Mouse (Mus musculus) MEL (cell line): ENCODE measurements around the gene Faap24. TPM values are rescaled to one million over a fixed set of nuclear protein-coding genes. Genes with fewer than 3 reads are reported as not detected.

ENCODE experiments used
- DNase-seq: peaks from one replicate; pipeline ENCODE4 v3.0.0; 2011; ENCODE audit warnings: low read depth, low spot score
- H3K27ac ChIP-seq: 2 replicates; pipeline ENCODE4 v1.5.1; 2012; ENCODE audit warnings: low read depth, mild to moderate bottlenecking, control low read depth, low read length, moderate library complexity; ENCODE audit not compliant: control insufficient read depth
- H3K27me3 ChIP-seq, 2 experiments: fragments of 150-350 bp in 1 of 2; sonication (generic) in 1 of 2; 2 replicates each; pipeline ENCODE4 v1.6.1; 2012; ENCODE audit warnings: low read length in 2 of 2, mild to moderate bottlenecking in 2 of 2, improper control_type of control experiment in 1 of 2, moderate library complexity in 1 of 2; ENCODE audit not compliant: insufficient read depth in 2 of 2, control insufficient read depth in 1 of 2
- H3K36me3 ChIP-seq, 2 experiments: 2 replicates each; pipeline ENCODE4 v1.6.1; 2012 to 2014; ENCODE audit warnings: low read length in 2 of 2, improper control_type of control experiment in 1 of 2, inconsistent platforms in 1 of 2, mild to moderate bottlenecking in 1 of 2; ENCODE audit not compliant: insufficient read depth in 2 of 2, control insufficient read depth in 1 of 2
- H3K4me1 ChIP-seq, 2 experiments: fragments of 150-350 bp in 1 of 2; sonication (generic) in 1 of 2; 2 replicates each; pipeline ENCODE4 v1.6.1; 2012; ENCODE audit warnings: low read length in 2 of 2, improper control_type of control experiment in 1 of 2, mild to moderate bottlenecking in 1 of 2; ENCODE audit not compliant: insufficient read depth in 2 of 2, control insufficient read depth in 1 of 2
- H3K4me3 ChIP-seq, 2 experiments: fragments of 150-350 bp in 1 of 2; sonication (generic) in 1 of 2; 2 replicates each; pipeline ENCODE4 v1.5.1; 2012; ENCODE audit warnings: low read depth in 2 of 2, low read length in 2 of 2, mild to moderate bottlenecking in 2 of 2, moderate library complexity in 2 of 2, control low read depth in 1 of 2, improper control_type of control experiment in 1 of 2; ENCODE audit not compliant: control insufficient read depth in 1 of 2, insufficient read depth in 1 of 2
- H3K79me2 ChIP-seq: 2 replicates; pipeline ENCODE4 v1.6.1; 2012; ENCODE audit warnings: mild to moderate bottlenecking, low read length, moderate library complexity; ENCODE audit not compliant: control insufficient read depth, poor library complexity, insufficient read depth
- H3K9ac ChIP-seq: 2 replicates; pipeline ENCODE4 v1.6.1; 2012; ENCODE audit warnings: low read depth, mild to moderate bottlenecking, control low read depth, low read length, moderate library complexity; ENCODE audit not compliant: control insufficient read depth, poor library complexity, severe bottlenecking
- H3K9me3 ChIP-seq: fragments of 150-350 bp; sonication (generic); replicated peaks from 2 replicates; pipeline ENCODE4 v1.6.1; 2012; ENCODE audit warnings: mild to moderate bottlenecking, low read length, improper control_type of control experiment, moderate library complexity; ENCODE audit not compliant: insufficient read depth
- BHLHE40 ChIP-seq: IDR thresholded peaks from 2 replicates; pipeline ENCODE4 v1.6.1; 2012; ENCODE audit warnings: low read depth, mild to moderate bottlenecking, inconsistent platforms, low read length, improper control_type of control experiment, borderline replicate concordance
- CHD1 ChIP-seq: IDR thresholded peaks from 2 replicates; pipeline ENCODE4 v1.6.1; 2012; ENCODE audit warnings: low read depth, mild to moderate bottlenecking, inconsistent platforms, low read length, improper control_type of control experiment
- CHD2 ChIP-seq: IDR thresholded peaks from 2 replicates; pipeline ENCODE4 v1.6.1; 2011; ENCODE audit warnings: low read length, improper control_type of control experiment
- E2F4 ChIP-seq: IDR thresholded peaks from 2 replicates; pipeline ENCODE4 v1.6.1; 2011; ENCODE audit warnings: low read depth, low read length, improper control_type of control experiment, borderline replicate concordance
- ELF1 ChIP-seq: IDR thresholded peaks from 2 replicates; pipeline ENCODE4 v1.6.1; 2014; ENCODE audit warnings: low read depth, mild to moderate bottlenecking, inconsistent platforms, low read length, improper control_type of control experiment, moderate library complexity
- EP300 ChIP-seq, 2 experiments: IDR thresholded peaks; 2 replicates each; pipeline ENCODE4 v1.6.1; 2011; ENCODE audit warnings: improper control_type of control experiment in 2 of 2, low read length in 2 of 2, low read depth in 1 of 2, mild to moderate bottlenecking in 1 of 2
- GABPA ChIP-seq: IDR thresholded peaks from 2 replicates; pipeline ENCODE4 v1.6.1; 2012; ENCODE audit warnings: low read depth, mild to moderate bottlenecking, inconsistent platforms, low read length, improper control_type of control experiment, moderate library complexity
- GATA1 ChIP-seq: IDR thresholded peaks from 2 replicates; pipeline ENCODE4 v1.6.1; 2011; ENCODE audit warnings: low read depth, low read length, improper control_type of control experiment
- HCFC1 ChIP-seq: IDR thresholded peaks from 2 replicates; pipeline ENCODE4 v1.6.1; 2012; ENCODE audit warnings: low read depth, mild to moderate bottlenecking, inconsistent platforms, low read length, improper control_type of control experiment, moderate library complexity
- JUND ChIP-seq: IDR thresholded peaks from 2 replicates; pipeline ENCODE4 v1.6.1; 2011; ENCODE audit warnings: low read depth, mild to moderate bottlenecking, improper control_type of control experiment, low read length
- KAT2A ChIP-seq: conservative IDR thresholded peaks from 2 replicates; pipeline ENCODE4 v1.6.1; 2012; ENCODE audit warnings: low read depth, low read length, improper control_type of control experiment, inconsistent platforms
- MAFK ChIP-seq: IDR thresholded peaks from 2 replicates; pipeline ENCODE4 v1.6.1; 2011; ENCODE audit warnings: low read depth, mild to moderate bottlenecking, low read length, improper control_type of control experiment, borderline replicate concordance
- MAX ChIP-seq: IDR thresholded peaks from 2 replicates; pipeline ENCODE4 v1.6.1; 2011; ENCODE audit warnings: low read length, improper control_type of control experiment
- MAZ ChIP-seq: IDR thresholded peaks from 2 replicates; pipeline ENCODE4 v1.6.1; 2012; ENCODE audit warnings: low read depth, mild to moderate bottlenecking, inconsistent platforms, low read length, improper control_type of control experiment
- MEF2A ChIP-seq: IDR thresholded peaks from 2 replicates; pipeline ENCODE4 v1.6.1; 2014; ENCODE audit warnings: low read depth, mild to moderate bottlenecking, inconsistent platforms, low read length, improper control_type of control experiment; ENCODE audit not compliant: poor library complexity, insufficient replicate concordance, severe bottlenecking; ENCODE audit errors: extremely low read depth
- MXI1 ChIP-seq: IDR thresholded peaks from 2 replicates; pipeline ENCODE4 v1.6.1; 2011; ENCODE audit warnings: mild to moderate bottlenecking, low read depth, low read length, improper control_type of control experiment
- MYB ChIP-seq: IDR thresholded peaks from 2 replicates; pipeline ENCODE4 v1.6.1; 2011; ENCODE audit warnings: mild to moderate bottlenecking, low read depth, low read length, improper control_type of control experiment
- NELFE ChIP-seq: IDR thresholded peaks from 2 replicates; pipeline ENCODE4 v1.6.1; 2011; ENCODE audit warnings: low read depth, low read length, improper control_type of control experiment
- NRF1 ChIP-seq: IDR thresholded peaks from 2 replicates; pipeline ENCODE4 v1.6.1; 2014; ENCODE audit warnings: low read depth, mild to moderate bottlenecking, inconsistent platforms, low read length, improper control_type of control experiment, moderate library complexity; ENCODE audit not compliant: poor library complexity, insufficient read depth, severe bottlenecking
- POLR2A ChIP-seq, 2 experiments: IDR thresholded peaks; 2 replicates each; pipeline ENCODE4 v1.6.1; 2011 to 2012; ENCODE audit warnings: low read length in 2 of 2, mild to moderate bottlenecking in 2 of 2, control low read depth in 1 of 2, improper control_type of control experiment in 1 of 2, low read depth in 1 of 2, moderate library complexity in 1 of 2; ENCODE audit not compliant: control insufficient read depth in 1 of 2, insufficient read depth in 1 of 2, poor library complexity in 1 of 2
- POLR2AphosphoS2 ChIP-seq: IDR thresholded peaks from 2 replicates; pipeline ENCODE4 v1.6.1; 2011; ENCODE audit warnings: low read length, improper control_type of control experiment
- POLR2AphosphoS5 ChIP-seq: IDR thresholded peaks from 2 replicates; pipeline ENCODE4 v1.6.1; 2012; ENCODE audit warnings: low read depth, borderline replicate concordance, mild to moderate bottlenecking, inconsistent platforms, low read length, moderate library complexity, mixed read lengths
- RAD21 ChIP-seq: IDR thresholded peaks from 2 replicates; pipeline ENCODE4 v1.6.1; 2011; ENCODE audit warnings: mild to moderate bottlenecking, low read depth, low read length, improper control_type of control experiment
- RCOR1 ChIP-seq: IDR thresholded peaks from 2 replicates; pipeline ENCODE4 v1.6.1; 2012; ENCODE audit warnings: low read depth, mild to moderate bottlenecking, inconsistent platforms, low read length, improper control_type of control experiment
- SIN3A ChIP-seq: IDR thresholded peaks from 2 replicates; pipeline ENCODE4 v1.6.1; 2012; ENCODE audit warnings: low read length, improper control_type of control experiment, inconsistent platforms
- SMC3 ChIP-seq: IDR thresholded peaks from 2 replicates; pipeline ENCODE4 v1.6.1; 2011; ENCODE audit warnings: low read depth, low read length, improper control_type of control experiment
- TAL1 ChIP-seq: IDR thresholded peaks from 2 replicates; pipeline ENCODE4 v1.6.1; 2012; ENCODE audit warnings: mild to moderate bottlenecking, inconsistent platforms, low read length, moderate library complexity, mixed read lengths
- TBP ChIP-seq: IDR thresholded peaks from 2 replicates; pipeline ENCODE4 v1.8.0; 2011; ENCODE audit warnings: low read depth, low read length, improper control_type of control experiment
- TCF12 ChIP-seq: IDR thresholded peaks from 2 replicates; pipeline ENCODE4 v1.6.1; 2014; ENCODE audit warnings: low read depth, mild to moderate bottlenecking, inconsistent platforms, low read length, improper control_type of control experiment, moderate library complexity
- UBTF ChIP-seq: IDR thresholded peaks from 2 replicates; pipeline ENCODE4 v1.6.1; 2012; ENCODE audit warnings: low read depth, mild to moderate bottlenecking, inconsistent platforms, low read length, improper control_type of control experiment, moderate library complexity, borderline replicate concordance; ENCODE audit not compliant: insufficient read depth
- USF1 ChIP-seq: IDR thresholded peaks from 2 replicates; pipeline ENCODE4 v1.6.1; 2014; ENCODE audit warnings: low read depth, mild to moderate bottlenecking, inconsistent platforms, low read length, improper control_type of control experiment, moderate library complexity
- USF2 ChIP-seq, 2 experiments: IDR thresholded peaks; 2 replicates each; pipeline ENCODE4 v1.6.1; 2011 to 2012; ENCODE audit warnings: improper control_type of control experiment in 2 of 2, low read length in 2 of 2, borderline replicate concordance in 1 of 2, inconsistent platforms in 1 of 2, low read depth in 1 of 2, mild to moderate bottlenecking in 1 of 2; ENCODE audit not compliant: insufficient read depth in 1 of 2
- ZC3H11A ChIP-seq: IDR thresholded peaks from 2 replicates; pipeline ENCODE4 v1.6.1; 2012; ENCODE audit warnings: low read depth, mild to moderate bottlenecking, inconsistent platforms, low read length, improper control_type of control experiment
- ZKSCAN1 ChIP-seq: IDR thresholded peaks from 2 replicates; pipeline ENCODE4 v1.6.1; 2012; ENCODE audit warnings: low read depth, mild to moderate bottlenecking, inconsistent platforms, low read length, improper control_type of control experiment, moderate library complexity
- ZMIZ1 ChIP-seq: IDR thresholded peaks from 2 replicates; pipeline ENCODE4 v1.6.1; 2012; ENCODE audit warnings: low read depth, mild to moderate bottlenecking, inconsistent platforms, low read length, improper control_type of control experiment, moderate library complexity
- ZNF384 ChIP-seq: IDR thresholded peaks from 2 replicates; pipeline ENCODE4 v1.6.1; 2012; ENCODE audit warnings: low read depth, mild to moderate bottlenecking, inconsistent platforms, low read length, improper control_type of control experiment
- polyA plus RNA-seq, 2 experiments: library from polyadenylated mRNA; stranded (reverse) in 1 of 2; unstranded in 1 of 2; fragments of >175 nt in 1 of 2; fragments of >200 nt in 1 of 2; gene quantifications; 2 replicates each; pipeline versions ENCODE4 v1.2.1 to v1.2.4; 2012; ENCODE audit warnings: low replicate concordance in 2 of 2, low read depth in 1 of 2; ENCODE audit not compliant: insufficient read length in 2 of 2, insufficient read depth in 1 of 2, missing spikeins in 1 of 2
- total RNA-seq: library from RNA; depleted of rRNA; stranded (reverse); fragments of 300-350 nt; gene quantifications from 2 replicates; pipeline ENCODE4 v1.2.3, GENCODE M21; 2012; rRNA removed

The Faap24 gene
- total RNA-seq = 11.9 and 15.3 TPM in 2 replicates
- 10 to 100 TPM in 1 of 2 experiments, not detected in 1; 26.7 TPM for polyA plus RNA-seq

- H3K9me3 ChIP-seq = no peaks in the 10 kb centered on the region
- H3K4me3 ChIP-seq = peak within 1 kb of the TSS; percentile 76 to 93
- peaks cover 6 to 9% of the 10 kb centered on the region in 2 experiments for H3K36me3 ChIP-seq
- H3K4me1 ChIP-seq = peaks cover 0 to 11% of the 10 kb centered on the region in 2 experiments; a peak in 1 of 4 replicates
- DNase-seq = peak; percentile 99
- no peaks in the 10 kb centered on the region for H3K27me3 ChIP-seq
- H3K79me2 ChIP-seq = peaks cover 20% of the 10 kb centered on the region
- peak within 1 kb of the TSS; percentile 89 for H3K9ac ChIP-seq
- H3K27ac ChIP-seq = peak within 1 kb of the TSS; percentile 87
- TF ChIP-seq POLR2A (IDR thresholded peaks at IDR 0.05; ENCODE audit: control insufficient read depth in 1 of 2, insufficient read depth in 1 of 2, low read depth in 1 of 2, low read length in 2 of 2, poor library complexity in 1 of 2) (peak; percentile 42 to 80; a peak in 3 of 4 replicates), HCFC1 (peak; percentile 87), RAD21 (no peak), MYB (no peak), TAL1 (no peak), RCOR1 (no peak), EP300 (IDR thresholded peaks at IDR 0.05; ENCODE audit: low read depth in 1 of 2, low read length in 2 of 2) (no peak), USF2 (IDR thresholded peaks at IDR 0.05; ENCODE audit: borderline replicate concordance in 1 of 2, insufficient read depth in 1 of 2, low read depth in 1 of 2, low read length in 2 of 2) (no peak), TBP (peak; percentile 69), USF1 (no peak), SMC3 (no peak), GATA1 (no peak), ZMIZ1 (no peak), SIN3A (peak; percentile 99), POLR2AphosphoS5 (no peak), MAX (no peak), MXI1 (peak; percentile 96), MEF2A (no peak), CHD1 (no peak), E2F4 (no peak), BHLHE40 (no peak), KAT2A (peak; percentile 43; the same call in 1 of the 2 replicates), CHD2 (peak; percentile 79), NELFE (peak; percentile 74), GABPA (no peak), NRF1 (peak; percentile 43; the same call in 1 of the 2 replicates), ZC3H11A (no peak), ZNF384 (no peak), JUND (no peak), ELF1 (peak; percentile 100), MAFK (no peak), ZKSCAN1 (no peak), POLR2AphosphoS2 (no peak; the same call in 1 of the 2 replicates), TCF12 (no peak), MAZ (0 out of 2 replicates have a peak, but pooled peaks have one; percentile 47), UBTF (no peak)
These were observed at the start of gene Faap24, which contains the start of gene Cep89 for GRCm38 (mm10) chr7:35396542-35397168. Faap24 (minus strand) TSS chr7:35396836. Cep89 (plus strand) TSS chr7:35397035.
